Mouse (Mus musculus): ENCODE data around the gene Gtf2h3.

- no peak for TF ChIP-seq POLR2A (IDR thresholded peaks at IDR 0.05; ENCODE audit: borderline replicate concordance, insufficient read depth, low read length)
- TF ChIP-seq CTCF (IDR thresholded peaks at IDR 0.05; ENCODE audit: borderline replicate concordance, insufficient read depth, low read depth, low read length): no peak
Measured at GRCm38 (mm10) chr5:124532451-124532850, 46.5 kb upstream of the Gtf2h3 start.

Measured in cerebellum, adult 2 months (tissue).